Mouse (Mus musculus) liver, postnatal 0 days (tissue): Measurements from ENCODE around the gene D430041D05Rik.

Experiments used
- CTCF ChIP-seq: sonication (generic); IDR thresholded peaks from 2 replicates; pipeline ENCODE4 v1.5.1; 2016; ENCODE audit warnings: antibody characterized with exemption, low read depth
- EP300 ChIP-seq: IDR thresholded peaks from 2 replicates; pipeline ENCODE4 v1.6.1; 2016; ENCODE audit warnings: antibody characterized with exemption, low read depth, mild to moderate bottlenecking

DNA sequence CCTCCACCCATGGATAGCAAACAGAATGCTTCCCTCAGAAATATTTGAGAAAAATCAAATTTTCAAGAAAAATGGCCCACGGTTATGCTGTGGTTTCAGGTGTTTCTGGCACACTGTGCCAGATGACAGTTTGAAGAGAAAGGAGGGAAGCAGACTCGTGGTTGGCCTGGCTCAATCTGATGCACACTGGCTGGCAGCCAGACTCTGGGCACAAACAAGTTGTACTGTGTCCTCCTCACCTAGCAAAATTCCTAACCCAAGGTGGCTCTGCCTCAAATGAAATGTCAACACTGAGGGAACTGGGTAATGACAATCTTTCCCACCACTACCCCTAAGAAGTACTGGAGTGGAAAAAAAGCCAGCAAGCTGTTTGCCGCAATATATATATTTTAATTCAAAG is 15.3 kb upstream of the D430041D05Rik start:
- TF ChIP-seq CTCF (no peak), EP300 (no peak)
